In the genomic region with DNA sequence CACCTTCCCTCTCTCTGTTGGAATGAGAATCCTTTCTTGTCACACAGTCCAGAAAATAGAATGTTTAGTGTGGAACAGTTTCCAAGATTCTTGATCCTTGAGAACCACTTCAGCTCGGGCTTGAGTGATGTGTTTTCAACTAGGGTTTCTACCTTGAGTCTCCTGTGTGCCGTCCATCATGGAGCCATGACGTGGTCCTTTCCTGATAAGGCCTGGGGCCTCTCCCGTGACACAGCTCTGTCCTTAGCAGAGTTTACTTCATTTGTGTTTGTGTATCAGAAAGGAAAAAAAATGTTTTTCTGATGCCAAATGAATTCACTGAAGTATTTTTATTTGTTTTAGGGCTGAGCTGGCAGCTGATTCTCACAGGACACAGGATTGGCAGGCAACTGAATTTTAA, we compare ENCODE assay signal across 20 mouse cellular contexts.
DNase-seq lines count a peak whose midpoint lies in the region; ATAC-seq and TF ChIP-seq lines count a peak whose summit lies in the region.
"Had no signal": no experiment of that assay in that cellular context is flagged by ENCODE, and none has a peak within 500 bp of the region (broad histone marks: within the 10 kb centered on the region; RNA-seq: fewer than 3 reads in every experiment).

No protein-coding gene starts in this region.

- intact Hi-C loops in gastrocnemius, adult 2 months (cut with DNase I) = no loop called here

- peaks cover 11% of the 10 kb centered on the region for H3K4me1 ChIP-seq in embryonic fibroblast, embryonic 13.5 days (ENCODE audit: control insufficient read depth, insufficient read depth, low read length)
- H3K4me1 ChIP-seq in cerebellum, adult 2 months (ENCODE audit: control insufficient read depth, insufficient read depth, low read length) = no peaks in the 10 kb centered on the region
- H3K4me1 ChIP-seq: forebrain, embryonic 15.5 days had no signal

- no peak for ATAC-seq in erythroid progenitor cell, adult 5-6 weeks (replicated peaks; ENCODE audit: low FRiP score, poor library complexity, severe bottlenecking)
- ATAC-seq: activated CD4-positive, CD25-positive, alpha-beta regulatory T cell, adult 4 months; forebrain, embryonic 15.5 days; hindbrain, postnatal 0 days; Patski had no signal

- H3K27ac ChIP-seq in gastrocnemius, adult 2 months = peak overlapping the region; percentile 46; the same call in 1 of the 2 replicates
- peak overlapping the region; percentile 85 for H3K27ac ChIP-seq in embryonic fibroblast, embryonic 13.5 days (ENCODE audit: insufficient read depth, low read length)
- no peak overlapping the region for H3K27ac ChIP-seq in cerebellum, adult 2 months (ENCODE audit: insufficient read depth, low read length)
- H3K27ac ChIP-seq: forebrain, embryonic 15.5 days; heart, adult 2 months; heart, embryonic 15.5 days; hindbrain, embryonic 13.5 days; hindbrain, postnatal 0 days had no signal

- peak; percentile 30 for DNase-seq in adrenal gland, adult 2 months
- no peak for DNase-seq in adrenal gland, postnatal 25 days
- no peak for DNase-seq in gastrocnemius, adult 2 months
- DNase-seq in gastrocnemius, postnatal 10 days = no peak
- peak; percentile 57 for DNase-seq in 3T3-L1 (ENCODE audit: low read depth, low spot score)
- DNase-seq in cerebellum, adult 2 months = no peak
- DNase-seq: cerebellum, adult 11-12 months; cerebellum, postnatal 10 days; gastrocnemius, postnatal 14 days; heart, adult 2 months; heart, postnatal 14 days; kidney, adult 11 months had no signal

- H3K27me3 ChIP-seq in cerebellum, adult 2 months (ENCODE audit: control insufficient read depth, insufficient read depth, low read length) = no peaks in the 10 kb centered on the region; the same call in 1 of the 2 replicates
- H3K27me3 ChIP-seq: forebrain, embryonic 15.5 days; heart, embryonic 15.5 days; hindbrain, embryonic 13.5 days; Patski had no signal

- TF ChIP-seq POLR2A in embryonic fibroblast, embryonic 13.5 days (IDR thresholded peaks at IDR 0.05; ENCODE audit: low read depth, low read length) = no peak
- no peak for TF ChIP-seq POLR2A in cerebellum, adult 2 months (IDR thresholded peaks at IDR 0.05; ENCODE audit: borderline replicate concordance, insufficient read depth, low read length)

- WGBS in cerebellum, adult 2 months = 53% methylated on average over 4 of the region's 4 CpGs

- no peak overlapping the region for H3K4me3 ChIP-seq in gastrocnemius, adult 2 months
- H3K4me3 ChIP-seq in embryonic fibroblast, embryonic 13.5 days (ENCODE audit: insufficient read depth, low read length) = no peak overlapping the region
- no peak overlapping the region for H3K4me3 ChIP-seq in cerebellum, adult 2 months (replicated peaks; ENCODE audit: insufficient read depth, low read depth, low read length)
- H3K4me3 ChIP-seq: forebrain, embryonic 15.5 days; heart, adult 2 months; heart, embryonic 15.5 days; hindbrain, embryonic 13.5 days had no signal

- no peak for TF ChIP-seq CTCF in gastrocnemius, adult 2 months (IDR thresholded peaks at IDR 0.05)
- no peak for TF ChIP-seq CTCF in embryonic fibroblast, embryonic 13.5 days (IDR thresholded peaks at IDR 0.05; ENCODE audit: borderline replicate concordance, insufficient read depth, low read length)
- no peak for TF ChIP-seq CTCF in cerebellum, adult 2 months (IDR thresholded peaks at IDR 0.05; ENCODE audit: borderline replicate concordance, insufficient read depth, low read depth, low read length)

Comparison
In these comparisons a context has a peak if more than half of its experiments do, and no peak if none do; other contexts are left out.
1. DNase-seq: peak in adrenal gland, adult 2 months (single experiment) and 3T3-L1 (single experiment); none in adrenal gland, postnatal 25 days (single experiment), gastrocnemius, adult 2 months (single experiment), gastrocnemius, postnatal 10 days (single experiment) and cerebellum, adult 2 months (0 of 2).